Mouse (Mus musculus) adrenal gland, adult 8-10 months (tissue): ENCODE data around the gene Fam53b. TPM values are rescaled to one million over a fixed set of nuclear protein-coding genes. Genes with fewer than 3 reads are reported as not detected.
A peak's percentile ranks its signal among the peaks of the same experiment; 100 is the strongest.

Experiments used
- DNase-seq: peaks from one replicate; pipeline ENCODE4 v3.0.0; 2022
- total RNA-seq, 4 experiments: library from RNA; stranded (reverse); gene quantifications; 2 replicates each; pipeline ENCODE4 v1.2.4; 2022

The Fam53b gene
- total RNA-seq, 4 experiments from 2014 or later = 84.3 to 115 (median 87.7) TPM

DNA sequence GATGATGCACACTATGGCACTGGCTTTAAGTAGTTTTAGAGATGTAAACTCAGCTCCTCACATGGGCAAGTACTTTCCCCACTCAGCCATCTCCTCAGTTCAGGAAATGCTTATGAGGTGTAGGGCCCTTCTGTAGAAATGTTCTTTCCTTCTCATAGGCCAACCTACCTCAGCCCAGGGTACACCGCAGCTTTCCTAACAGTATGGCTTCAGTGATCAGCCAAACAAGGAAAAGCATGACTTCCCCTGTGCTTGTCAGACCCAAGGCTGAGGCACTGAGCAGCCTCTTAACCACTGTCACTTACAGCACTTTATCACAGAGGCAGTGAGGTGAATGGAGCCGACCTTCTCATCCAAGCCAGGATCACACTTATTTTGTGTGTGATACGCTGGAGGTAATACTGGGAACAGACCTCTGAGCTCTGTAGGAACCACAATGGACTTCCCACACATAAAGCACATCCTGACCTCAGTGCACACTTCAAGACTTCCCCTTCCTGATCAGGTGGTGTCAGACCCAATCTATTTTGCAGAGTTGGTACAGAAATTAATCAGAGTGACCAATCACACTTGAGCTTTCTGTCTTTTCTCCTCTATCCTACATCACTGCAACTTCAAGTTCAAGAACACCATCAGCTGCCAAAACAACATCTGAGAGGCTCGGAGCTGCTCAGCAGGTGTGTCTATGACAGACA lies 26.0 kb downstream of the Fam53b start:
- no peak for DNase-seq

DNA sequence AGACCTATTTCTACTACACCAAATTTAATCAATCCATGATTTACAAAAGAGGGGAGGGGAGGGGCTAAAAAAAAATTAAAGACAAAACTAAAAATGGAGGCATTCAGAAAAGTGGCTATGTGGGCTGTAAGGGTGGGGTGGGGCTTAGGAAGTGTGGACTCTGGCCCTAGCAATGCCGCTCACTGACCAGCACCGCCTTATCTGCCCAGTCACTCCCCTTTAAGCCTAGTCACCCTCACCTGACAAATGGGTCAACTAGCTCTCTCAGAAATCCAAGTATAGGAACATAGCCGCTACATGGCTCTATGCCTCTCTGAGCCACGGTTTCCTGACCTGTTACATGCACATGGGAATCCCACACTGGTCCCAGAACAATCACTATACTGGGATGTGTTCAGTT lies 26.7 kb downstream of the Fam53b start:
- no peak for DNase-seq

DNA sequence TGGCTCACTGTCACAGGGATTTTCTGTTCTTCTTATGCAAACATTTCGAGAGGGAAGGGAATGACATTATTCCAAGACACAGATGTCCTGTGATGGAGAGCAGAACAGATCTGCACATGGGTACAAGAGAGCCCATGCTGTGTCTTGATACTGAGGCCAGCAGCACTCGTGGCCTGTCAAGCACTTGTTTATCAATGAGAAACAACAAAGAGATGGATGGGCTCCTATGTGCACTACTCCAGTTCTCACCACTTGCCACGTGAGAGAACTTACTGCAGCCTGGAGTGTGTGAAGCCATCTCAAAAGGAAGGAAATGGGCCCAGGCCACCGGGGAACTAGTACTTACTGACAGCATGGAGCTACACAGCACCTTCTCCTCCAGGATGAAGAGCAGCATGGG lies 27.2 kb downstream of the Fam53b start:
- no peak for DNase-seq

DNA sequence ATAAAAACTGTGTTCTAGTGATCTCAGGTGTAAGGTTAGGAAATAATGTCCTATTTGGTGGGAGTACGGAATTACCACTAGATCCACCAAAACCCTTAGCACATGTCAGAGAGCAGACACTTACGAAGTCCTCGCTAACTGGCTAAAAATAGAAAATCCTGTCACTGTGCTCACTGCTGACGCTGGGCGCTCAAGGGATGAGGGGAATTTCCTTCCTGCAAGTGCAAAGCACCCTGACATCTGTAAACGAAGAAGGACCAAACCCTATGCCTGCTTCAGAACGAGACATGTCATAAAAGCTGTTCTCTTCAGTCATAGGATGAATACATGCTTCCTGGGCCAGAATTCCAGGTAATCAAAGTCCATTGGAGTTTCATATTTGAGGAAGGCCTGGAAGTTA lies 27.7 kb downstream of the Fam53b start:
- no peak for DNase-seq

DNA sequence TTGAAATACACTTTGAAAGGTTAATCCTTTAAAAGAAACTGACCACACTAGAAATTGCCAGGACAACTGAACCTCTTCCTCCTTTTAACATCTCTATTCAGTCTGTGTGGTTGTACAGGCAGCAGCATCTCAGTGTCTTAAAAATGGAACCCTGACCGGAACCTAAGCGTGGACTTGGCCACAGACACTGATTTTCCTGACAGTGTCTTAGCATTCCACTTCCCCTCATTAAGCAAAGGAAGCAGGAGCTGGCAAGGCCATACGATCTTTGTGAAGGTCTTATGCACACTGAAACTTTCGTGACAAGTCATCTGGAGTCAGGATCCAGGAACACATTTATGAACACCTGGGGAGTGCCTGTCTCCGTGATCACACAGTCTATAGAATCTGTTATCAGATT lies 29.6 kb downstream of the Fam53b start:
- DNase-seq = no peak

DNA sequence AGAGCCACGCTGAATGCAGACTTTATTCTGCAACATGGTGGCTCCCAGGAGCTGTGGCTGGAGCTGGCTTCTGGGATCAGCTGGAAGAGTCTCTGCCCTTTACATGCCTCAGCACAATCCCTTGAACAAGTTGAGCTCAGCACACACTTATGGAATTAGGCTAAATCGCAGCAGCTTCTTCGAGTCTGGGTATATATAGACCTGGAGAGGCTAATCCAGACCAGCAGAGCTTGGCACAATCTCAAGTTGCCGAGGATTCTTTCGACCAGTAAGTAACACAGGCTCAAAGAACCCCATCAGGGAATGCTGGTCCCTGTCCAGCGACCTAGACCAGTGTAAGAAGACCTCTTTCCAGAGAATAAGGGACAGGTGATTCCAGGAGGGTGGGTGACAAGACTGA lies 31.8 kb downstream of the Fam53b start:
- no peak for DNase-seq

DNA sequence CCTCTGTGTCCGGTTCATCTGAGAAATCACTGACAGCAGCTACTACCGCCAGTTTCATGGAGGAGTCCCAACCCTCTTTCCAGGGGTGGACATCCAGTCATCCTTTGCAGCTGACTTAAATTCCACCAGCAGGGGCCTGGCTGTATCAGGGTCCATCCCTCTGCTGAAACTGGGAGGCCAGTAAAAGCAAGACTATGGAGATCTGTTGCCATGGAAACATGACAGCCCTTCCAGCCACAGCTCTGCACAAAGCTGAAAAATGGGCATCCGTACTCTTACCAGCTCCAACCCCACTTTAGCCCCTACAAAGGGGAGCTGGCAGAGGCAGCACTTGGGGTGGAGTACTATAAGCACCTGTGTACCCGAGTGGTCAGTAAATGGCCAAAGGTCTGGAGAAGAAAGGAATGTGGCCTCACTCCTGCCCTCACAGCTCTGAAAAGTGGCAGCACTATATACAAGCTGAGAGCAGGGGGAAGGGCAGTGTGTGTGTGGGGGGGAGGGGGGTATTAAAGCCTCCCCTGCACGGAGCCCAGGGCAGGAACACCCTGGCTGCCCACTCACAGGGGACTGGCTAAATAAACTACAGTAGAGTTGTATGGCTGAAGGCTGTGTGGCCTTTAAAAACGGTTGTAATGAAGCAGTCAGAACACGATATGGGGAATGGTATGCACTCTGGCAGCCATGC lies 32.4 kb downstream of the Fam53b start:
- DNase-seq = no peak

DNA sequence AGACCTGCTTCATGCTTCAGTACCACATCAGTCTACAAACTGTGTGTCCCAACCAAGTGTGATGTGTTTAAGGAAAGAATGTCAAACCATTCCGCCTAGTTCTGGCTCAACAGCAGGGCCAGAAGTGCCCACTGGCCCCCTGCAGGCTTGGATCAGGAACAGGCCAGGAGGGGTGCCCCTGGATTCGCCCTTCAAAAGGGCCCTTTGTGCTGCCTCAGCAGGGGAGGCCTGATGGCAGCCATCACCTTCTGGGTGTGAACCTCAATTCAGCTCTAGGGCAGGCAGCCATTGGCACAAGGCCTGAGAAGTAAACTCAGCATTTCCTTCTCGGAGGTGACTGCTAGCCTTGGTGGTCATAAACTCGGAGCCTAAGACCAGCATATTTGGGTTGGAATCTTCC lies 33.1 kb downstream of the Fam53b start:
- no peak for DNase-seq

DNA sequence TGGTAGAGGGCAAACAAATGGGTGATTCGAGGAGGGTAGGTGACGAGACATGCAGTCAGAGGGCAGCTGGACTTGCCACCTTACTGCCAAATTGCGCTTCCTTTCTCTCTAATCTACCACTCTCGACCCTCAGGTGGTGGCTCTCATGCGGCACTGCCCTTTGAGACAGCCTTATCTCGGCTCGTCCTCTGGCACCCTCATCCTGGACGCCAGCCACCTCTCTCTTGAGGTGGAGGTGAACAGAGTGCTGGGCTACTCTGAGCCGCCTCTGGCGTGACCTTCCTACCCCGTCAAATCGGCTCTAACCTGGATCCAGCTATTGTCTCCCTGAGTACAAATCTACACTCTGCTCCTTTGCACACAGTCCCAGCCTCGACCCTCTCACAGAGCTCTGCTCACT lies 35.1 kb downstream of the Fam53b start:
- no peak for DNase-seq

DNA sequence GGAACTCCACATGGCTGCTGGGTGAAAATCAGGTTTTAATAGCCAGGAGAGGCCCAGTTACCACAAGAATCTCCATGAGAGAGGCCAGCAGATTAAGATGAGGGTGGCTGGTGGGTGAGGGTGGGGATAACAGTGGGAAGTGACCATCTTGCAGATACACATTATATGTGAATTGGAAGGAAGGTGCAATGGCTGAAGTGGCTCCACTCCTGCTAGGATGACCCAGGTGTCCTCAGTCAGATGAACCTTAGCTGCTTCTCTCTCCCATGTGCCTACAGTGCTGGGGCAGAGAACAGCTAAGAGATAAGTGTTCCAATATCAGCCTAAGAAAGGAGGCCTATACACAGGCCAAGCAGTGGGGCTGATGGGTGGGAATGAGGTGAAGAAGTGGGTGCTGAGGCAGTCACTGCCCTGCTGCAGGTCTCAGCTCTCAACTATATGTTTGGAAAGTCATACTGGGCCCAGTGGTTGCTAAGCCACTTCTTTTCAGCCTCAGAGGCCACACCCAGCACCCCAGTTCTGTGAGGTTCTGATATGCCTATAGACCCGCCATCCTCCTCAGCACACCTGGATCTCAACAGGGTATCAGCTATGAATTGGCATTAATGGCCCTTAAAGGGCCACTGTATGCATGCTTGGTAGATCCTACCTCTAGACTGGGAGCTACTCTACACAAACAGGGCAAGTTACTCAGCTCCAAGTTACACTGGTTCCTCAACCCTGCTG lies 35.8 kb downstream of the Fam53b start:
- DNase-seq = no peak

DNA sequence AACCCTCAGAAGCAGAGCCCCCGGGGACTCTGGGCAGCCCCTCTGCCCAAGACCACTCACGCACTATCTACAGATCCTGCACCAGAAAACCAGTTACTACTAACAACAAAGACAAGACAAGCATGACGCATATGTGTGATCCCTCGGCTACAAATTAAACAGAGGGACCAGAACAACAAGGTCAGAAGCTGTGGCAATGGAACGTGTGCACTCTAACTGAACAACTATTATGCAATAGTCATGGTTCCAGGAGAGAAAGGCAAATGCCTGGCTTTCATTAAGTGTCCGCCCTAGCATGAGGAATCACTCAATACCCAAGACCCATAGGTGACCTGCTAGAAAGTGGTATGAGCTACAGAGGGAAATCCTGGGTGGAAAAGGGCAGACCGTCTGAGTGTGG lies 36.6 kb downstream of the Fam53b start:
- no peak for DNase-seq

DNA sequence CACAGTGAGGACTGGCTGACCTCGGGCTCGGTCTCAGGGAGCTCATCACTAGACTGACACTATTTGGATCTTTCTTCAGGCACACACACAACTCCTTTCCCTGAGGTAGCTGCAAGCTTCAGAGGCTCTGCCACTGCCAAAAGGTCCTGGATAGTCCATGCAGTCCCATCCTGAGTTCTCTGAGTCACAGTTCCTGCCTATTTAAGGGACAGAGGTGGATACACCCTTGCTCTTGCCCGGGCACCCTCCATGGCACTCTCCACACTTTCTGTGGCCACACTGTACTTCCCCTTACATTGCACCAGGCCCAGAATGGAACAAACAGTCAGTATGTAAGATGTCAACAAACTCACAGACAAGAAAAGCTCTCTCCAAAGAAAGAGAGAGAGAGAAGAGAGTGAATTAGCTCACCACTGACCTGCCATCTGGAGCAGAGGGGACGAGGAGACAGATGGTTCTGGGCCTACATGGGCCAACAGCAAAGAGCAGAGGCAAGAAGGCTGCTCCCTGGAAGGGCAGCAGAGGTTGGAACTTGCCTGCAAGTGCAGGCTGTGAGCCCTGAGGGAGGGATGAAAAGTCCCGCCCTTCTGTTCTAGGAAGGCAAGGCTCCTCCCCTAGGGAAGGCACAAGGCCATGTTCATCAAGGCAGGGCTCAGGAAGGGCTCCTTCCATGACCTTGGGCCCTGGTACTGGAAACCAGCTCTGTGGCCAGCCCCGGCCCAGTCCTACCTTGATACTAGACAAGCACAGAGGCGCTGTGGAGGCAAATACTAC lies 37.2 kb downstream of the Fam53b start:
- DNase-seq = peak; percentile 87

DNA sequence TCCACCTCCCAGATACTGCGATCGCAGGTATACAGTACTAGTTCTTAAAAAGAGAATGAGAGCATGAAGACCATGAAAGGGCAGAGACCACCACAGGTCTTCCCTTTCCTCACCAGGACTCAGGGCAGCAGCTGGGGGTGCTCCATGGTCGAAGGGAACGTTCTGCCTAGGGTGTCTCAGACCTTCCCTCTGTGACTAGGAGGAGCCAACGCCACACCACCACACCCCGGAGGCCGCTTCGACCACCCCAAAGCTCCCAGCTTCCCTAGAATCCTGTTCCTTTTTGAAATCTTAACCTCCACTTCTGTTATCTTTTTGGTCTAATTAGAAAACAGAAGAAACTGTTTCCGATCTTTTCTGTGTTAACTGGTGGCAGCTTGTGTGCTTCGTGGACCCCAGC lies 37.8 kb downstream of the Fam53b start:
- no peak for DNase-seq

DNA sequence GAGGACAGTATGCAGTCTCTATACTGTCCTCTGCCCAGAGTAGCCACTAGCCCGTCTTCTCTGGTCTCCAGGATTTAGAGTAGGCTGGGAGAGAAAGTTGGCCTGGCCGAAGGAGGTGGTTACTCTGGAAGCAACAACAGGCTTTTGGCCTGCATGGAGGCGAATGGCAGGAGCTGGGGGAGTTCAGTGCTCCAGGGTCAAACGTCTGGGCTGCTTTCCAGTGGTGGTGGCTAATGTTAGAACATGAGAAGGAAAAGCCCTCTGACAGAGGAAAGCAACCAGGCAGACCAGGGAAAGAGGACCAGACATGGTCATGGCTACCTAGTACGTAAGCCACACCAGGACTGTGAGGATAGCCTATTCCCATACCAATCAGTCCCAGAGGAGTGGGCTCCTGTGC lies 38.4 kb downstream of the Fam53b start:
- peak; percentile 81 for DNase-seq

DNA sequence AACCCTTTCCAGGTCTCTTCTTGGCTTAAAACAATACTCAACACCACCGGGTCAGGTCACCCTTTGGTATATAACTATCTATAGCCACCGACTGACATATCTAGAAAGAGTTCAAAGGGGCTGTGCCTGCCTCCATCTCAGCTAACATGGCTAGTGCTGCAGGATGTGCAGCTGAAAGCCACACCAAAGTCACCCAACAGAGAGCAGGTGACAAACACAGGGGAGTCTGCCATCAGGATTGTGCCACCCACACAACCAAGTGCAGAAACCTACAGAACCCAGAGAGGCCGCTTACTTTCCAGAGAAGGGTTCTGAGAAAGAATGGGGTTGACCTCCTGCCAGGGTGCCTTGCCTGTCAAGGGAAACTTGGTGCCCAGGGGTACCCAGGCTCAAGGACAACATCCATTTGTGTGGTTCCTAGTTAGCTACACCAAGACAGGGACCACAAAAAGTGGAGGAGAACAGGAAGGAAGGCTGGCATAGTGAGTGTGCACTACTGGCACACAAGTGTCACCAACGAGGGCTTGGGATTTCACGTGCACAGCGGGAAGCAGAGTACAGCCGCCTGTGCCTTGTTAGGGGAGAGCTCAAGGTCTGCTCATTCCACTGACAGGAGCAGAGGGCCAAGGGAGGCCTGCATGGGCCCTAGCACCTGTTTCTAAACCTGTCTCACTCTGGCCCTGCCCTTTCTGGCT lies 40.5 kb downstream of the Fam53b start:
- no peak for DNase-seq

DNA sequence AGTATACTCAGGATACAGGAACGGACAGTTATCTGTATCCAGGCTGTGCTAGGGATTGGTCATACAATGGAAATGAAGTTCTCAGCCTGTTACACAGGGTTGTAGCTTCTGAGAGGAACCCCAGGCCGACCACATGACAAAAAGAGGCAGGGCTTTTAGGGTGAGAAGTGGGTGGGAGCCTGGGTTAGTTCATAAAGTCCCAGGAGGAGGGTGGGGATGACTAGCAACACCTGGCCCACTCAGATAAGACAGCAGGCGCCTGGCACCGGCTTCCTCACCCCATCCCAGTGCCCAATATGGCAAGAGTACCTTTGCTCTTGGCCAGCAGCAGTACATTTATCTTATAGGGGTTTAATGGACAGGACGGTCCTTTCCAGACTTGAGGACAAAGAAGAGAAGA lies 41.2 kb downstream of the Fam53b start:
- DNase-seq = no peak

DNA sequence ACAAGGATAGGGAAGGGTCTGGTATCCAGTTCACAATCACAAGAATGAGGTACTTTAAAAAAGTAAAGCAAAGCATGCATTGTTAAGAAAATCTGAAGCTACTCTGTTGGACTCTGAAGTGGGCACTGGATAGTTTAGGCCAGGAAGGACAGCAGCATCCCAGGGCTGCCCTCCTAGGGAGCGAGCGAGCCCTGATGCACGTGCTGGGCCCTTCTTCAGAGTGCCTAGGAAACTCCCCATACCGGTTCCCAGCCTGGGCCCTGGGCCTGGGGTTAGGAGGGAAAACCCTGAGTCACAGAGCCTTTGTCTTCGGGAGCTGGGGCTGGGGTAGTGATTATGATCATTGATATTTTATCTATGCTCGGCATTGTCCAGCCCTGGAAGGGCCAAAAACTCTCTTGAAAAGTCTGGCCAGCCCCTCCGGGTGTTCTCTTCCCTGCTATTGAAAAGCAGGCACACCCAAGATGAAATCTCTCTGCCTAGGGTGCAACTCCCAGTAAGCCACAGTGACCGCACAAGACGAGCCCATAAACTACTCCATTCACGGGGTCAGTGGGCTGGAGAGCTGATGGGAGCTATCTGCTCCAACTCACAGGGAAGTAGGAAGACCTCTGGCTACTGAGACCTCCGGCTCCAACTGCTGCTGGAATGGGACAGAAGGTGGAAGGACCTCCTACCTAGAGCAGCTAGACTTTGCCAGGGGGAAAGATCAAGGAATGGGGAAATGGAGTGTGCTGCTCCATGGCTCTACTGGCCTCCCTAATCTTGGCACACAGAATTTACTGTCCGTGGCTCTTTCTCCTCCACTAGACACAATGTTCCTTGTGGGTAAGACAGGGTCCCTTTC lies 45.0 kb downstream of the Fam53b start:
- no peak for DNase-seq

DNA sequence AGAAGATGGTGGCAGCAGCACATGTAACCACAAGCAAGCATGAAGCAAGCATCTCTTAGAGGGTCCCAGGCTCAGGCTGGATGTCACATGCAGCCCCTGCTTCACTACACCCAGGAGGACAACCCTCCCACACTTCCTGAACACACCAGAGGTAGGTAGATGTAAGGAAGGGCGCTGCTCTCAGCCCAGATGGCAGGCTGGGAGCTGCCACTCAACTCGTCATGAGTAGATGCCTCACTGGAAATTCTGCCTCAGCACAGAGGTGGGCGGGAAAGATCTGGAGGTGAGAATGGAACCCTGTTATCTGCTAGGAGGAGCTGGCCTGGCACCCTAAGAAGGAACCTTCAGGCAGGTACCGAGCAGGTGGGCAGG lies 45.7 kb downstream of the Fam53b start:
- no peak for DNase-seq

DNA sequence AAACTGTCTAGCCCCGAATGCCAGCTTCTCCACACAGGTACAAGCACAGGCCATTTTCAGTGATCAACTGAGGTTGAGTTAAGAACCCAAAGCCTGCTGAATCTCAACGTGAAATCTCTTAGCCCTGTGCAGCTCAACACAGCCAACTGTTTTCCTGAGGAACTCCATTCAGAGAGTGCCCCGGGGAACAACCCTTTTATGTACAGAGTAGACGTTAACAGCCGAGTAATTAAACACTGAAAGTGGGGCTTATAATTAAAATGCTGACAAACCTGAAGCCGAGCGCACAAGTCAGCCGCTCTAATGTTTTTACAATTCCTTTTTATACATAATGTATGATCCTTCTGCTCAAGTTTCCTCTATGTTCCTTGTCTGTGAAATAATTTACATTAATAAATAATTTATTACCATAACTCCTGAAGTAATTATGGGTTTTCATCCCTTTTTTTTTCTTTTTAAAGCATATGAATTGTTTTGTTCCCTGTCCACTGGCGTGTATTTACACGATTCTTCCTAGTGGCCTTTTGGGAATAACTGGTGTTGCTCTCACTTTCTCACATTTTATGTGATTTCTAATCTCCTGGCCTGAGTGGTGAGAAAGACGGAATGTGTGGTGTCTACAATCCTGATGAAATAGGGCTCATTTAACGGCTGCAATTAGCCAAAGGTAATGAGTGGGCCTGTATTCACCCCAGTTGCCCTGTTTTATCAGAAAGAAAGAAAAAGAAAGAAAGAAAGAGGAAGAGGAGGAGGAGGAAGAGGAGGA lies 46.3 kb downstream of the Fam53b start:
- no peak for DNase-seq

DNA sequence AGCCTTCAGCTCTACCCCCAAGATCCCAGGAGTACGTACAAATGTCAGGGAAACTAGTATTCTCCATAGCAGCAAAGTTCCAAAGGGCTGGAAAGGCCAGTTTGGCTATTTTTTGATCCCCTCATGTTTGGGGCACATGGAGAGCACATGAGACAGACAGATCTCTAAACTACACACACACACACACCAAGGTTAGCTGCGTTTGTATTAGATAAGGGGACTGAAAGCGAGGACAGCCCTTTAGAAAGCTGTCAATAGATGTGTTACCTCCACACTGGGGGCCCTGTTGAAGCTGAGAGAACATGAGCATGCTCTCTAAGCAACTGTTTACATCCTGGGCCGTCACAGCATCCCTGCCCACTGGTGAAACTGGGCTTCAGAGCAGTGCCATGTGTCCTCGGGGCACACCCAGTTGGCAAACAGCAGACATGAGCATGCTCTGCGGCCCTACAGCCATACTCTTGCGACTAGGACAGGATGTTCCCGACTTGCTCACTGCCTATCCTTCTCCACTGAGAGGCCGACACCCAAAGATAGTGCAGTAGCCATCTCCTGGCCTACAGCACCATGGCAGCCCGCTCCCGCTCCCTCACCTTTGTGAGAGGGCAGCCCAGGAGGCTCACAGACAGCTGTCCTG lies 47.3 kb downstream of the Fam53b start:
- no peak for DNase-seq
